Comparison of ENCODE assay signal across 1 mouse cellular context in the genomic region with DNA sequence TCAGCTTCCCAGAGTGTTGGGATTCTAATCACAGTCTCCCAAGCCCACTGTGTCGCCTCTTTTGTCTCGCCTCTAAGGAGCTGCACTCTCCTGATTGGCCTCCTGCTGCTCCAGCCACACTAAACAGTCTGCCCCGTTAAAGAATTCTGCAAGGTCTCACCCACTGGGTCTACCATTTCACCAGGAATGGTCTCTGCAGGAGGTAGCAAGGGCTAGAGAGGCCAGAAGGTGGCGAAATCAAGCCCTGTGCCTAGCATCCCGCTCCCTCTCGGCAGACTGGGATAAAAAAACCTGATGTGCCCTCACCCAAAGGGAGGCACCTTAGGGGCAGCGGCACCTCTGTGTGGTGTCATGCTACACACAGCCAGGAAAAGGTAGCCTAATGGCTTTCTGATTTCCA.
TF ChIP-seq lines count a peak whose summit lies in the region.

No protein-coding gene starts in this region.

TF ChIP-seq in ES-E14, 5 proteins besides CTCF, POLR2A, EP300 and RAD21:
- no peak for TF ChIP-seq CHD2 (IDR thresholded peaks at IDR 0.05; ENCODE audit: low read depth, low read length)
TF ChIP-seq in ES-E14: peak in this region for 0.
